Mouse (Mus musculus): ENCODE measurements around the gene Ccdc126.
A peak's percentile ranks its signal among the peaks of the same experiment; 100 is the strongest.

The Ccdc126 gene

GRCm38 (mm10) chr6:49349826-49350225 is 30.8 kb downstream of the Ccdc126 start:
- DNase-seq = no peak

DNA sequence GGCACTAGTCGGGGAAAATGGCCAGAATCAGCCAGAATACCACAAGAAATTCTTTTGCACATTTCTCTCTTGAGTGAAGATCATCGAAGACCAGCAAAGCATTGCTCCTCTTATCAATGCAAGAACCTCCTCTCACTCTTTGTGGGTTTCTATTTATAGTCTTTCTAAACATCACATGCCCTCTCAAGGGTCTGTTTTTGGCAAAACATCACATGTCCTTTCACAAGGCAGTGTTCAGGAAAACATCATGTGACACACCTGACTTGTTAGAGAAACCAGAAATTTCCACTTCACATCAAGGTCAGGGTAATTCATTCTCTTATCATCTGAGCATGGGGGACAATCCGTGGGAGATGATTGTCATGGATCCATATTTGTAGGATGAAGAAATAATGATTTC is 35.5 kb downstream of the Ccdc126 start:
- DNase-seq = no peak

DNA sequence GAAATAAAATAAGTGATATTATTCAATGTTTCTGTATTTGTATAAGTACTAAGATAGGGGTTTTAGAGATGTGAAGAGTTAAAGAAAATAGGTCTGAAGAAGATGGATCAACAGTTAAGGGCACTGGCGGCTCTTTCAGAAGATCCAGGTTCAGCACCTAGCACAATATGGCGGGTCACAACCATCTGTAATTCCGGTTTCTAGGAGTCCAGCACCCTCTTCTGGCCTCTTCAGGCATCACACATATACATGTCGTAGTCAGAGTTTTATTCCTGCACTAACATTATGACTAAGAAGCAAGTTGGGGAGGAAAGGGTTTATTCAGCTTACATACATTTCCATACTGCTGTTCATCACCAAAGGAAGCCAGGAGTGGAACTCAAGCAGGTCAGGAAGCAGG is 36.1 kb downstream of the Ccdc126 start:
- DNase-seq = no peak

GRCm38 (mm10) chr6:49360420-49360819 is 41.3 kb downstream of the Ccdc126 start:
- no peak for DNase-seq

DNA sequence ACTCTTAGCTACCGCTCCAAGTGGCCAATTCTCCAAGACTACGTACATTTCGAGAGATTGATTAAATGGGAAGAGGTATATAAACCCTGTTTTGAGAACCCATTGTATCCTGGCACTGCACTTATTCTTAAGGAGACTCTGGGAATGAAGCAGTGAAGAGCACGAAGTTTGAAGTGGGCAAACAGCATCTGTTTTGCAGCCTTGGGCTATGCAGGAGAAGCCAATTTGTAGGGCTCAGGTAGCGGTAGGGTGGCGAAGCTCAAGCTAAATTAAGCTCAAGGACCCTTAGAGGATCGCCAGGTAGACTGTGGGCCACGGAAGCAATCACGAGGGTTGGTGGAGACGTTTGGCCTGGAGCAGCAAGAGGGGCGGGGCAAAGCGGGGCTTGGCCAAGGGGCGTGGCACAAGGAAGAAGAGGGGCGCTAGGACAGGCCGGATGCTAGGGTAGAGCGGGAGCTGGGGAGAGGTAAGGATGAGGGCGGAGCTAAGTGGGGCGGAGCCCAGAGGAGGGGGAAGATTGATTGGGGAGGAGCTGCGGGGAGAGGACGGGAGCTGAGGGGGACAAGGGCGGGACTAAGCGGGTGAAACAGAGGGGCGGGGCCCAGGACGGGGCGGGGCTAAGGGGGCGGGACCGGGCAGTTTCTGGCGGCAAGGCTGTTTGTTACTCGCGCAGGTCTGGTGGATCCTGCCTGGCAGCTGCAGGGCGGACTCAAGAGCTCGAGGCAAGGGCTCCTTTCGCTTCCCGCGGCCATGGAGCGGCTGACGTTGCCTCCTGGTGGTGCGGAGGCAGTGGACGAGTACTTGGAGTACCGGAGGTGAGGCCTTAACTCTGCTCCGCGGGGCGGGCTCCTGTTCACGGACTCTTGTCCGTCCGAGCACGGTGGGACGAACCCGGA is 48.3 kb downstream of the Ccdc126 start, which contains the start of gene Fam221a:
Gene Fam221a (plus strand): TSS at position 581 of the 896 bp plus-strand sequence.
- DNase-seq = peak; percentile 74 to 85

DNA sequence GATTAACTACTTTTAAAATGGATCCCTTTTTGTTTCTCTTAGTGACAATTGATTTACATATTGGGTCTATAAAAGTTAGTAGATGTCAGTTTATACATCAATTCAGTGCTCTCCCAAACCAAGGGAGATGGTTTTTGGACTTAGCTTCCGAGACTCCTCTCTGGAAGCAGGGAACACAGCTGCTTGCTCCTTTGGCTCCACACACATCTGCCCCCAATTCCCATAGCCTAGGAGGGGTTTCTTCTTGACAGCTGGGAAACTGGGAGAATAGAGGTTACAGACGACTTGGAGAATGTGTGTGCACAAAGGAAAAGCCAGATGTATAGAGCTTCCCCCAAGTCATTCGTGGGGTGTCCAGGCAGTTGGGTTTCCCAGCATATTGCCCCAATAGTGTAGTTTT is 49.1 kb downstream of the Ccdc126 start:
- DNase-seq = no peak

DNA sequence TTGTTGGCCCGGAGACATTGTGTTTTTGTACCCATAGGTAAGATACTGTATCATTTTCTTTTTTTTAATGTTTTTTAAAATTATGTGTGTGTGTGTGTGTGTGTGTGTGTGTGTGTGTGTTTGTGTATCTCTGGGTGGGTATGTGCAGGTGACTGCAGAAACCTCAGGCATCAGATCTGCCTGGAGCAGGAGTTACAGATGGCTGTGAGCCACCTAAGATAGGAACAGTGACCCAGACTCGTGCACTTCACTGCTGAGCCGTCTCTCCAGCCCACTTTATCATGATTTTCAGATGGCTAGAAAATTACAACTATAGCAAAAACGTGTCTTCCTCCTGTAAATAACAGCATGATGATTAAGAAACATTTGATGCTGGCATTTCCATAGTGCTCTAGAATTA is 53.6 kb downstream of the Ccdc126 start:
- no peak for DNase-seq

GRCm38 (mm10) chr6:49373943-49374342 is 54.9 kb downstream of the Ccdc126 start:
- no peak for DNase-seq

- no peak for DNase-seq
These were observed 59.3 kb downstream of the Ccdc126 start for GRCm38 (mm10) chr6:49378328-49378727.

Data from cerebellum, adult 18-20 months (tissue).